Mouse (Mus musculus): ENCODE data around the gene Ahrr.

Gene Ahrr

GRCm38 (mm10) chr13:74245214-74245898 lies 46.8 kb downstream of the Ahrr start:
- DNase-seq (ENCODE audit: low read depth, low spot score), result peak; percentile 55

GRCm38 (mm10) chr13:74237574-74237973 lies 54.6 kb downstream of the Ahrr start:
- no peak for DNase-seq (ENCODE audit: low read depth, low spot score)

GRCm38 (mm10) chr13:74220659-74221058 lies 71.5 kb downstream of the Ahrr start:
- DNase-seq (ENCODE audit: low read depth, low spot score), result no peak

- DNase-seq (ENCODE audit: low read depth, low spot score), result no peak
Measured at GRCm38 (mm10) chr13:74218441-74218840, 73.7 kb downstream of the Ahrr start.

GRCm38 (mm10) chr13:74208986-74209345 lies 83.2 kb downstream of the Ahrr start:
- no peak for DNase-seq (ENCODE audit: low read depth, low spot score)

GRCm38 (mm10) chr13:74208317-74208985 lies 83.7 kb downstream of the Ahrr start, which contains the start of gene Exoc3:
Gene Exoc3, minus strand, starts transcription at chr13:74208732.
- peak; percentile 80 for DNase-seq (ENCODE audit: low read depth, low spot score)

- DNase-seq (ENCODE audit: low read depth, low spot score), result no peak
Measured at GRCm38 (mm10) chr13:74196451-74196850, 95.7 kb downstream of the Ahrr start.

- no peak for DNase-seq (ENCODE audit: low read depth, low spot score)
Measured at GRCm38 (mm10) chr13:74192613-74193012, 99.5 kb downstream of the Ahrr start.

- no peak for DNase-seq (ENCODE audit: low read depth, low spot score)
Measured at GRCm38 (mm10) chr13:74183011-74183695, 109.0 kb downstream of the Ahrr start.

- DNase-seq (ENCODE audit: low read depth, low spot score), result no peak
Measured at GRCm38 (mm10) chr13:74172036-74172435, 120.1 kb downstream of the Ahrr start.

GRCm38 (mm10) chr13:74169446-74170164 lies 122.5 kb downstream of the Ahrr start:
- DNase-seq (ENCODE audit: low read depth, low spot score), result peak; percentile 53

- DNase-seq (ENCODE audit: low read depth, low spot score), result no peak
Measured at GRCm38 (mm10) chr13:74167492-74167891, 124.6 kb downstream of the Ahrr start.

GRCm38 (mm10) chr13:74167057-74167413 lies 125.1 kb downstream of the Ahrr start:
- no peak for DNase-seq (ENCODE audit: low read depth, low spot score)

GRCm38 (mm10) chr13:74166348-74167056 lies 125.6 kb downstream of the Ahrr start:
- DNase-seq (ENCODE audit: low read depth, low spot score), result no peak

Measured in telencephalon, adult 2 months (tissue).